Mouse (Mus musculus) T-helper 1 cell (primary cell): ENCODE data around the gene Zfp202.

ENCODE experiments used
- in situ Hi-C: fragments of 300-600 bp; cut with MboI, MseI; formaldehyde crosslinking; loops from one replicate; pipeline ENCODE4 v1.15.1; 2025; ENCODE audit warnings: high pct_unique_total_duplicates

Zfp202 gene

DNA sequence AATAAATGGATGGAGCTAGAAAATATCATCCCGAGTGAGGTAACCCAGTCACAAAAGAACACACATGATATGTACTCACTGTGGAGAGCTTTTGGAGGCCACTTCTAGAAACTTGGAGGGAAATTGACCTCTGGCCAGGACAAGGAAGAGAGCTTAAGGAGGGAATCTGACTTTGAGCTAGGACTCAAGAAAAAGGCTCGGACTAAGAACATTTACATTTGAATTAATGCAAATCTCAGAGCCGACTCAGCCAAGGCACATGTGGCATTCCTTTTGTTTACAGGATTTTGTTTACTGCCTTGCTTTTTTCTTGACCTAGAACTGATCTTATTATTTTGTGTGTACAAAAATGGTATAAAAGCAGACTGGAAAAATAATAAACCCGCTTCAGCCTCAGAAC is 47.6 kb downstream of the Zfp202 start:
- in situ Hi-C loops = loop anchor here (10.0 kb wide), 1 partner anchor 505 kb away; no protein-coding TSS in a partner anchor

DNA sequence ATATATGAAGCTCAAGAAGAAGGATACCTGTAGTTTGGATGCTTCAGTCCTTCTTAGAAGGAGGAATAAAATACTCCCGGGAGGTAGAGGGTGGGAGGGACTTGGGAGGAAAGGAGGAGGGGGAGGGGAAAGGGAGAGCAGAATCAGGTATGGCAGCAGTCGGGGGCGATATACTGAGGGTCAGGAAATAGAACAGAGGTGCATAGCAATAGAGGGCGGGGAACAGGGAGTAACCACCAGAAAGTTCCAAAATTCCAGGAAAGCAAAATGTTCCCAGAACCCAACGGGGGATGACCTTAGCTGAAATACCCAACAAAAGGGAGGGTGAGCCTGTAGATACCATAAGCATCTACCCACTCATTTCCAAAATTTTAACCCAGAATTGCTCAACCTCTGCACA is 48.2 kb downstream of the Zfp202 start:
- in situ Hi-C loops = no loop called here

DNA sequence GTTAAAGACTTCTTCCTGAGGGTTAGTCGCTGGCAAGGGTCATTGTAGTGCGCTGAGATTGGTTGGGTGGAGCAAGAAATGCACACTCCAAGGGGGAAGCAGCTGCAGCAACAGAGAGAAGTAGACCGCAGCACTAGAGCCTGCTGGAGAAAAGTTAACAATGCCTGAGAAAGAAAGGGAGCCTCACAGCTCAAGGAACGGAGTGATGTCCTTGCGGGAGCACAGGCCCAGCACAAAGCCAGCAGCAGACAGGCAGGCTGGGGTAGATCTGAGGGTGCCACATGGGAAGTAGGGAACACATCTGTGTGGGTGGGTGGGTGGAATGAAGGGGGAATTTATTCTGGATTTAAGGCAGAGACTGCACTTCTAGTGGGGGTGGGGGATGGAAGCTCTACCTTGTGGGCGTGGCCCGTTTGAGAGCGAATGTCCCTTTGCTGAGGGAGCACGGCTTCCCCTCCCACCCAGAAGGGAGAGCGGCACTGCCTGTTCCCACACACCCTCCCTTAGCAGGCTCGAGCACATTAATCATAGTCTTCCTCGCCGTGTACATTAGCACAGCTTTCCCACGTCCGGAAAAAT is 49.2 kb downstream of the Zfp202 start:
- in situ Hi-C loops = no loop called here

DNA sequence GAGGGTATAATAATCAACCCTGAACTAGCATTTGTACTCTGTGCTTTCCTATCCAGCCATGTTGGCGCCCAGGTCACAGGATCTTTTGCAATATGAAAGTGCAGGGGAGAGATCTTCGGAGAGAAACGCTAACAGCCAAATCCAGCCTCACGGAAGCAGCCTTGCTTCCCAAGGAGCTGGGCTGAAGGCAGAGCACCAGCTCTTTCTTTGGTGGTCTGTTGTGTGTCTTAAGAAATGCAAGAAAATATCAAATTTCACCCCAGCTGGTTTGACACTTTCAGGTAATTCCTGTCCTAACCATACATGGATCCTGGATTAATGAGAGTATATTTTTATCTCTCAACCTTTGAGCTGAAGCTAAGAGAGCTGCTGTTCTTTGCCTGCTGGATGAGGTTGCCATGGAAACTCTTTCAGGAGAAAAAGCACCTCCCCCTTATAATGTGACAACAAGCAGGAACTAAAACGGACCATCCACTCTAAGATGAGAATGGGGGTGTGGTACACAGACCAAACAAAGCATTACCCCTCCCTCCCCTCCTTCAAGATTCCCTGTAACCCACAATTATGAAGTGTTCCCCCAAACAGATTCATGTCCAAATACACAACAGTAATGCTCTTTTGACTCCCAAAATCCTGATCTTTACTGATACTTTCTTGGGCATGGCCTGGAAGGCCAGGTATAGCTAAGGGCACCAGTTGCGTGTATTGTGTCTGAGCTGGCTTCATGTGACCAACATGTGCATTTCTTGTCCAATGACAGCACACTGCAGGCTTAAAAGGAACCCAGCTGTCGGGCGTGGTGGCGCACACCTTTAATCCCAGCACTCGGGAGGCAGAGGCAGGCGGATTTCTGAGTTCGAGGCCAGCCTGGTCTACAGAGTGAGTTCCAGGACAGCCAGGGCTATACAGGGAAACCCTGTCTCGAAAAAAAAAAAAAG is 50.1 kb downstream of the Zfp202 start:
- in situ Hi-C loops = no loop called here

DNA sequence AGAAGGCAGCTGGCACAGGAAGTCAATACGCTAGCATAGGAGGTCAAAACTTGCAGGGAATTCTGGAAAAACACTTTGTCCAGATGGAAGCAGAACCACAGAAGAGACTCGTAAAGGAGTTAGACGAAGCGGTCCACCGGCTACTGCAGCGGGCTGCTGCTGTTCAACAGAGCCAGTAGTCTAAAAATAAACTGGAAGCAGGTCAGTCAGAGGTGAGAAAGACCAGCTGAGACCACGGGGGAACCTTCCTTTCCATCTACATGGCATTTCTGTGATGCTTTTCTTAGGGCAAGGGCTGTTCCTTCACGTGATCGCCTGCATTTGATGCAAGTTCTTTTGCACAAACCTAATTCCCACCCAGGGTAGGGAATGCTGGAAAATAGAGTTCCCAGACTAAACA is 53.4 kb downstream of the Zfp202 start:
- in situ Hi-C loops = no loop called here

DNA sequence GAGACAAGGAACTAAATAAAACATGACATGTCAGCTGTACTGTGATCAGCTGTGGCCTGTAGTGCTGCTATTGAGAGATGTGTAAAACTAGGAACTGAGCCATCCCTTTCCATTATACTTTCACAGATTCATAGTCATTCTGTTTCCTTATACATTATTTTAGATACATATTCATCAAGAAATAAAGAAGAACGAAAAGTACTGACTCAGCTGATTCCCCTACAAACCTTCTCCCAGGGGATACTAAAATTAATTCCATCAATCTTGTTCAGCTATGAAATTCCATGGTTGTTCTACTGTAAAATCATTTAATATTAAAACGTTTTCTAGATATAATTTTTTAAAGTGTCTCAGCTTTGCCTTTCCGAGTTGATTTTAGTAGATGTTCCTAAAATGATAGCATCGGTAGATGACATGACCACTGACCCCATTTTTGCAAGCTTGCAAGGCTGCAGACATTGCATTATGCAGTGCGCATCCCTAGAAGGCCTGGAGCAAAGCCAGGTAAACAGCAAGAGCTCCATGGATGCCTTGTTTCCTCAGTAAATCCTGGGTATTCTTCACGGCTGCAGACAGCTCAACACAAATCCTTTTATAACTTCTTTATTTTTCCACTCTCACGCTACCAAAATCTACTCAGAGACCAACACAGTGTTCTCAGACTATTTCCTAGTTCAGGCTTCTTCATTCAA is 54.0 kb downstream of the Zfp202 start:
- in situ Hi-C loops = no loop called here

DNA sequence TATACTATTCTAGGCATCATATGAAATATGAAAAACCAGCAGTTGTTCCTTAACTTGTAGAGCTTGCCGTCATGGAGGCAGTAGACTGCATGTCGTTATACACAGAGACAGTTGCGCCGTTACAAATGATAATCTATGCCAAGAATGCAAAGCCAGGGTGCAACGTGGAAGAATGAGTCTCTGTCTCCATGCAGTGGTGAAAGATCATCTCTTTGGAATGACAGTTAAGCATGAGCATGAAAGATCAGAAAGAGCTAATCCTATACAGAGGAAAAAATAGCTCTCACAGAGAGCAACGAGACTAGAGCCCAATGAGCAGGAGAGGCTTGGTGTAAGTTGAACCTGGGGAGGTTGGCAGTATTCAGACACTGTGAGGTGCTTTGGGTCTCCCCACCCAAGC is 54.6 kb downstream of the Zfp202 start:
- in situ Hi-C loops = no loop called here

- in situ Hi-C loops = no loop called here
These were observed 57.0 kb downstream of the Zfp202 start for GRCm38 (mm10) chr9:40249106-40249505.

DNA sequence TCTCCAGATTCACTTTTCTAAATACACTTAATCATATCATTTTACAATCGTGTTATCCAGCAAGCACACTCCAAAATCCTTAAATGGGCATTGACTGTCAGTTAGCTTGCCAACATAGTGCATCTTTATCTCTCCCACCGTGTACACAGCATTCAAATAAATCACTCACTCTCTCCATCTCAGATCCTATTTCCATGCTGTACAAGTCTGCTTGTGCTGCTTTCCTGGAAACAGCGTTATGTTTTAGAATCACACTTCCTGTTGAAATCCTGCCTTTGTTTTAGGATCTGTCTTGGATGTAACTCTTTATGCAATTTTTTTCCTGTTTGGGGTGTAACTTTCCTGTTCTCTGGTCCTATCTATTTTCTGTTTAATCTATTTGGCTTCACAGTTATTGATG is 60.3 kb downstream of the Zfp202 start:
- in situ Hi-C loops = no loop called here
